Mouse (Mus musculus): Measurements from ENCODE around the gene Lix1. TPM values are rescaled to one million over a fixed set of nuclear protein-coding genes. Genes with fewer than 3 reads are reported as not detected.
"Not testable (repeated sequence)": the region's sequence is repeated elsewhere in the genome, so short reads cannot be mapped to it uniquely, and the experiment has no call there.

The Lix1 gene
- polyA plus RNA-seq, 1 experiment = 1.7 TPM

DNA sequence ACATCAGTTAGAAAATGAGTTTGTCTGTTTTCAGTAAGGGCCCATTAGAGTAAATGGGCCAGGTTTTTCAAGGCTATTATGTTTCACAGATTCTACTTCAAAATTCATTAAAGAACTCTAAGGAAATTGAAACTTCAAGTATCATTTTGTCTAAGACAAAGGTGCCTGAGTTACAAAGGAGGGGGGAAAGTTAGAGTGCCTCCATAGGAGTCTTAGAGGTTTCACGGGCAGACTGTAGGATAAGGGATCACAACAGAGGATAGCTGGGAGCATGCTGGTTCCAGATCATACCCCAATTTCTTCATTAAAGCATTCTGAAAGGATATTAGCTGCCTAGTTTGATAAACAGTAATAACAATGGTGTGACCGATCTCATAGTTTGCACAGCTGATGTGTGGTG lies 83.3 kb downstream of the Lix1 start:
- TF ChIP-seq CTCF (IDR thresholded peaks at IDR 0.05; ENCODE audit: borderline replicate concordance, insufficient read depth, low read length) (no peak), POLR2A (IDR thresholded peaks at IDR 0.05; ENCODE audit: low read depth, low read length) (no peak)
- Histone ChIP-seq H3K4me1 (ENCODE audit: control insufficient read depth, insufficient read depth, low read length) (no peaks in the 10 kb centered on the region), H3K4me3 (ENCODE audit: insufficient read depth, low read length) (no peak overlapping the region), H3K27ac (ENCODE audit: insufficient read depth, low read length) (no peak overlapping the region)

DNA sequence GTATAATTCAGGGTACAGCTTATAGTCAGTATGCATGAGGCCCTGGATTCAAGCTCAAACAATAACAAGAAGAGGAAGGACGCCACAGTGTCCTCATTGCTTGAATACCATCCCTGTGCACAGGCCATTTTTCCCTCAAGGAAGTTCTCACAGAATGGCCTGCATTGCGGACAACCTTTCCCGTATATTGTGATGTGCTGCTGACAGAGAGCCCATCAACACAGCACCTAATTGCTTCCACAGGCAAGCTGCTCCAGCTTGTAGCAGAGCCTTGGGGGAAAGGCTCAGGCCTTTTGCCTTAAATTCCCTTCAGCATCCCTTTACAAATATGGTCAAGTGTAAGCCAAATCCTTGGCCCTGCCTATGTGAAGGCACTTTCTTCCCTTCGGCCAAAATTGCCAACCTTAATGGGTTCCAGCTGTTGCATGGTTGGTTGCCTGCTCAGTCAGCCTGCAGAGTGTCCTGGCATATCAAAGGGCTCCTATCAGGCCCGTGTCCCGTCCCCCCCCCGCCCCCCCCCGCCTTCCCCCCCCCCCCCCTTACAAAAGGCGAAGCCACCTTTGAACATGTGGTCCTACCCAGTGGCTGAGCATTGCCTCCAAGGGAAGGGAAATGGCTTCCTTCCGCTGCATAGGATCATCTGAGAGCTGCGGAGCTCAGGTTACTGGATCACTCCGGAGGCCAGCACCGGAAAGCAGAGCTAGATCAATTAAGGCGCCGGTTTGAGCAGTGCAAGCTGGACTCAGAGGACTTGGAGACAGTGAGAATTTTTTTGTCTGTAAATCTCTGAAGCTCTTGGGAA lies 88.5 kb downstream of the Lix1 start:
- H3K4me1 ChIP-seq (ENCODE audit: control insufficient read depth, insufficient read depth, low read length) = no peaks in the 10 kb centered on the region
- no peak for TF ChIP-seq POLR2A (IDR thresholded peaks at IDR 0.05; ENCODE audit: low read depth, low read length)
- no peak for TF ChIP-seq CTCF (IDR thresholded peaks at IDR 0.05; ENCODE audit: borderline replicate concordance, insufficient read depth, low read length)
- H3K4me3 ChIP-seq (ENCODE audit: insufficient read depth, low read length) = no peak overlapping the region
- no peak overlapping the region for H3K27ac ChIP-seq (ENCODE audit: insufficient read depth, low read length)

DNA sequence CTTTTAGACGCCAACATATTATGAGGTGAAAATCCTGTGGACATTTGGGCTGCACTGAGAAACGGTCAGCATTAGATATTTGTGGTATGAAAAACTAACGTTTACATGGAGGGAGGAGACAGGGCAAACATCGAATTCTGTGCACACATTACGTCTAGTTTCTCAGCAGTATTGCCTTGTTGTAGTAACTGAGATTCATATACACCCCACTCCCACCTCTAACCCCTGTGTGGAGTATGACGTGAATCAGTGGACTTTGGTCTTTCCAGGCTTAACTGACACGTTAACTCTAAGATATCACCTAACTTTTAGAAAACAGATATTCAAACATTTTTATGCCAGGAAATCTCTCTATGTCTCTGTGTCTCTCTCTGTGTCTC lies 89.1 kb downstream of the Lix1 start:
- Histone ChIP-seq H3K4me3 (ENCODE audit: insufficient read depth, low read length) (no peak overlapping the region), H3K27ac (ENCODE audit: insufficient read depth, low read length) (no peak overlapping the region)

DNA sequence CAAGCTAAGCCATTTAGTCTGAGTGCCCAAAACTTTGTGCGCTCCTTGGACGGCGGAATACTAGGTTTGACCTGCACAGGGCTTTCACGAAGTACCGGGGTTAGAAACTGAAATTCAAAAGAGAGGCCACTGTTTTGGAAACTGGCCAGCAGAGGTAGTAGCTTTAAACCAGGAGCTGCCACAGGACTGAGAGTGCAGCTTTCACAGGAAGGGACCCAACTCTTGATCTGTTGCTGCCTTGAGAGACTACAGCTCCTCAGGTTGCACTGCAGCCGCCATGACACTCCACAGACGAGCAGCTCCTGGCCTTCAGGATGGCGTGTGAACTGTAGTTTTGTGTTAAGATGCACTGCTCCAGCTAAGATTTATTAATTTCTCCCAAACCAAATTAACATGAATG lies 89.6 kb downstream of the Lix1 start:
- no peaks in the 10 kb centered on the region for H3K4me1 ChIP-seq (ENCODE audit: control insufficient read depth, insufficient read depth, low read length)
- H3K27ac ChIP-seq (ENCODE audit: insufficient read depth, low read length) = no peak overlapping the region
- H3K4me3 ChIP-seq (ENCODE audit: insufficient read depth, low read length) = no peak overlapping the region
- TF ChIP-seq CTCF (IDR thresholded peaks at IDR 0.05; ENCODE audit: borderline replicate concordance, insufficient read depth, low read length) = no peak
- TF ChIP-seq POLR2A (IDR thresholded peaks at IDR 0.05; ENCODE audit: low read depth, low read length) = no peak

More for the DNA sequence above, 89.1 kb downstream of the Lix1 start:
- no peak for TF ChIP-seq POLR2A (IDR thresholded peaks at IDR 0.05; ENCODE audit: low read depth, low read length)
- no peak for TF ChIP-seq CTCF (IDR thresholded peaks at IDR 0.05; ENCODE audit: borderline replicate concordance, insufficient read depth, low read length)
- no peaks in the 10 kb centered on the region for H3K4me1 ChIP-seq (ENCODE audit: control insufficient read depth, insufficient read depth, low read length)

DNA sequence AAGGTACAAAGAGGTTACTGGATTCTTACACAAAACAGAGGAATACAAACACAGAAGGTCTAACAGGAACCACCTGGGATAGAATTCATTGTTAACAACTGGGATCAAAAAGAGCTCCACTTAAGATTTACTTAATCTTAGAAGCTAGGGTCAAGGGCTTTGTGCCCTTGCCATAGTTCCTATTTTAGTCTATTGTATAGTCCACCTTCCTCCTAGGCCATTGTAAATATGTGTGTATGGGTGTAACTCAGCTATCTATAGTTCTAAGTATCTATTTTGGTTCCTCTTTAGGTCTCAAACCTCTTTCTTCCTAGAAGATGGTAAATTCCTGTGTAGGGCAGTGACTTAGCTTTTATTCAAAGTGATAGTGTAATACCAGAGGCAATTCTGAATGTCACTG lies 93.8 kb downstream of the Lix1 start:
- H3K4me1 ChIP-seq (ENCODE audit: control insufficient read depth, insufficient read depth, low read length); H3K27ac ChIP-seq (ENCODE audit: insufficient read depth, low read length); H3K4me3 ChIP-seq (ENCODE audit: insufficient read depth, low read length): not testable (repeated sequence)

DNA sequence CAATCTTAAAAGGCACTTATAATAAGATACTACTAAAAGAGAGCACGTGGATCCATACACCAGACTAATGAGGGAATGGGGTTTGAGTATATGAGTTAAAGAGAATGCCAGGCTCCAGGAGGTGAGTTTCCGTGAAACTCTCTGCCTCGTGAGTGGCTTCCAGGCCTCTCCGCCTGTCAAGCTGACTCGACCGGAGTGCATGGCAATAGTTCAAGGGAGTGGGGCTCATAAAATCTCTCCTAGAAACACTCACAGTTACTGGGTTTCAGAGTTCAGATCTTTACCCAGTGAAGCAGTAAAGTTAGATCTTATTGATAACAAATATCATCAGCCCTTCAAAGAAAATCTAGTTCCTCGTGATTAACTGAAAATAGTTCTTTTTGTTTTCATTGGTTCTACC lies 94.3 kb downstream of the Lix1 start:
- no peak overlapping the region for H3K27ac ChIP-seq (ENCODE audit: insufficient read depth, low read length)
- TF ChIP-seq POLR2A (IDR thresholded peaks at IDR 0.05; ENCODE audit: low read depth, low read length) = no peak
- TF ChIP-seq CTCF (IDR thresholded peaks at IDR 0.05; ENCODE audit: borderline replicate concordance, insufficient read depth, low read length) = no peak
- H3K4me1 ChIP-seq (ENCODE audit: control insufficient read depth, insufficient read depth, low read length) = no peaks in the 10 kb centered on the region
- no peak overlapping the region for H3K4me3 ChIP-seq (ENCODE audit: insufficient read depth, low read length)

DNA sequence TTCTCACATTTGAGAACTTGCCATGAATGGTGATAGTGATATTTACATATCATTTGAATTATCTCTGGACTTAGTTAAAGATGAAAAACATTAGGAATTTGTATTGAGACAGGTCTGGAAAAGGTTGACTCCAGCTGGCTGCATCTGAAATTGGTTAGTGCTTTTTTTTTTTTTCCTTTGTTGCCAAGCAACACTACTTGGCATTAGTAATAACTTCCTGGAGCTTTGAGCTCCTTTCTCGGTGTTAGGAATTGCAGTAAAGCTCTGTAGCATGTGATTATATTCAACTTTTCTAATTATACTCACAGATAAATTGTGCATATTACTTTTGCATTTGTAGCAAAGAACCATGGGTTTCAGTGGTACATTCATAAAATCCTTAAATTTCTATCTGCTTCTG lies 96.4 kb downstream of the Lix1 start:
- Histone ChIP-seq H3K4me3 (ENCODE audit: insufficient read depth, low read length) (no peak overlapping the region), H3K27ac (ENCODE audit: insufficient read depth, low read length) (no peak overlapping the region), H3K4me1 (ENCODE audit: control insufficient read depth, insufficient read depth, low read length) (no peaks in the 10 kb centered on the region)
- TF ChIP-seq CTCF (IDR thresholded peaks at IDR 0.05; ENCODE audit: borderline replicate concordance, insufficient read depth, low read length) (no peak), POLR2A (IDR thresholded peaks at IDR 0.05; ENCODE audit: low read depth, low read length) (no peak)

DNA sequence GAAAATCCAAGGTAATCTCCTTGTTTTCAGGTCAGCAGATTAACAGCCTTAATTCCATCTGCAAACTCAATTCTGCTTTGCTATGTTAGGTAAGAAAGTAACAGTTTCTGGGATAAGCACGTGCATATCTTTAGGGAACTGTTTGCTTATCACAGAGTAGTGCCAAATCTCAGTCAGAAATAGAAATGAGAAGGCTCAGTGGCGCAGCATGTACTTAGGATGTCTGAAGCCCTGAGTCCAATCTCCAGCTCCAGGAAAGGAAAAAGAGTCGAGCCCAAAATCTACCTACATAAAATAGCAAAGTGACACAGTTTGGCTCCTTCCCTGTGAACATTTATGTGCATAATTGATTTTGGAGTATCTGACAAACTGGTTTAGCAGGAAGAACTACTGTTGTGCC lies 96.8 kb downstream of the Lix1 start:
- no peak for TF ChIP-seq CTCF (IDR thresholded peaks at IDR 0.05; ENCODE audit: borderline replicate concordance, insufficient read depth, low read length)
- no peak for TF ChIP-seq POLR2A (IDR thresholded peaks at IDR 0.05; ENCODE audit: low read depth, low read length)
- Histone ChIP-seq H3K4me3 (ENCODE audit: insufficient read depth, low read length) (no peak overlapping the region), H3K4me1 (ENCODE audit: control insufficient read depth, insufficient read depth, low read length) (no peaks in the 10 kb centered on the region), H3K27ac (ENCODE audit: insufficient read depth, low read length) (no peak overlapping the region)

DNA sequence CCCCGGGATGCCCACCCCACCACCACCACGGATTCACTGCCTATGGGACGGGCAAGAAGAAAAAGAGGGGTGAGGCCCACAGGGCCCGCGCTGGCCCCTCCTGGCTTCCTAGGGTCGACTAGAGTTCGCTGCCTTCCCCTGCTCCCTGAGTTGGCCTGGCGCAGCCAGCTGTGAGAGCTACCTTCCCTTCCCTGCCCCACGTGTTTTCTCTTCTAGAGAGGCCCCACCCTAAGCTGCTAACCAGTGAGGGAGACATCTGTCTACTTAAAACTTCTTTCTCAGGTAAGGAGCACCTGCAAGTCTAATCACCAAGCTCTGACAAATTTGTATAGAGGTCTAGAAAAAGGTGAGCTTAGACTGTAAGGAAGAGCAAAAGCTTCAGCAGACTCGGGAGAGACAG lies 104.2 kb downstream of the Lix1 start:
- Histone ChIP-seq H3K4me3 (ENCODE audit: insufficient read depth, low read length) (no peak overlapping the region), H3K27ac (ENCODE audit: insufficient read depth, low read length) (no peak overlapping the region), H3K4me1 (ENCODE audit: control insufficient read depth, insufficient read depth, low read length) (no peaks in the 10 kb centered on the region)
- TF ChIP-seq CTCF (IDR thresholded peaks at IDR 0.05; ENCODE audit: borderline replicate concordance, insufficient read depth, low read length) = no peak
- no peak for TF ChIP-seq POLR2A (IDR thresholded peaks at IDR 0.05; ENCODE audit: low read depth, low read length)

Other genes starting within 250 kb of the Lix1 start
- 30.4 and 32.7 TPM in 2 replicates for gene Riok2, start 28.4 kb upstream of the Lix1 start, polyA plus RNA-seq (2011; ENCODE audit: insufficient read length, low read depth, missing spikeins)
- gene Lnpep, start 222.4 kb downstream of the Lix1 start, polyA plus RNA-seq (2011; ENCODE audit: insufficient read length, low read depth, missing spikeins) = 78.7 and 92.3 TPM in 2 replicates

All from embryonic fibroblast, embryonic 13.5 days (primary cell).